Comparison of ENCODE assay signal across 9 mouse cellular contexts in genomic region chr5:115529742-115530446, GRCm38 (mm10). TPM values are rescaled to one million over a fixed set of nuclear protein-coding genes. Genes with fewer than 3 reads are reported as not detected.
DNase-seq lines count a peak whose midpoint lies in the region; ATAC-seq and TF ChIP-seq lines count a peak whose summit lies in the region.
"Had no signal": no experiment of that assay in that cellular context is flagged by ENCODE, and none has a peak within 500 bp of the region (broad histone marks: within the 10 kb centered on the region; RNA-seq: fewer than 3 reads in every experiment).

No protein-coding gene starts in this region.

- in situ Hi-C loops in CH12.LX (cut with MboI; ENCODE audit: low pct_ligation_motif_present, low pct_unique_long_range_greater_than_20kb, low sequenced_read_pairs): no loop called here

- peak overlapping the region; percentile 66 for H3K27ac ChIP-seq in forebrain, embryonic 10.5 days
- no peak overlapping the region for H3K27ac ChIP-seq in forebrain, embryonic 16.5 days (ENCODE audit: low read length)
- no peak overlapping the region for H3K27ac ChIP-seq in CH12.LX (ENCODE audit: insufficient read depth, low read depth)
- peak overlapping the region; percentile 85 for H3K27ac ChIP-seq in heart, embryonic 12.5 days (ENCODE audit: poor library complexity, severe bottlenecking)
- peak overlapping the region; percentile 21; the same call in 1 of the 2 replicates for H3K27ac ChIP-seq in liver, embryonic 14.5 days

- H3K9me3 ChIP-seq in forebrain, embryonic 10.5 days: no peaks in the 10 kb centered on the region
- H3K9me3 ChIP-seq in forebrain, embryonic 16.5 days (ENCODE audit: control insufficient read depth, low read length): no peaks in the 10 kb centered on the region
- H3K9me3 ChIP-seq in CH12.LX (replicated peaks; ENCODE audit: low read length): no peaks in the 10 kb centered on the region
- no peaks in the 10 kb centered on the region for H3K9me3 ChIP-seq in heart, embryonic 12.5 days (replicated peaks)
- H3K9me3 ChIP-seq in liver, embryonic 14.5 days (ENCODE audit: control insufficient read depth, low read length): no peaks in the 10 kb centered on the region

- no peaks in the 10 kb centered on the region for H3K79me2 ChIP-seq in CH12.LX (replicated peaks; ENCODE audit: control insufficient read depth, extremely low read depth, insufficient read depth, poor library complexity, severe bottlenecking)

- TF ChIP-seq CTCF in CH12.LX (conservative IDR thresholded peaks at IDR 0.05 in 1 of 2, IDR thresholded peaks at IDR 0.05 in 1 of 2; ENCODE audit: low read depth in 2 of 2, low read length in 2 of 2): no peak
- no peak for TF ChIP-seq CTCF in liver, embryonic 14.5 days (IDR thresholded peaks at IDR 0.05; ENCODE audit: low read depth)

- TF ChIP-seq POLR2A in CH12.LX (IDR thresholded peaks at IDR 0.05; ENCODE audit: low read depth, low read length): no peak

- peaks cover 87% of the 10 kb centered on the region for H3K4me1 ChIP-seq in forebrain, embryonic 10.5 days
- peaks cover 27% of the 10 kb centered on the region for H3K4me1 ChIP-seq in forebrain, embryonic 16.5 days (replicated peaks; ENCODE audit: control insufficient read depth, insufficient read depth, low read length)
- H3K4me1 ChIP-seq in CH12.LX (ENCODE audit: control insufficient read depth in 1 of 2, insufficient read depth in 2 of 2): peaks cover 41 to 75% of the 10 kb centered on the region in 2 experiments
- peaks cover 82% of the 10 kb centered on the region for H3K4me1 ChIP-seq in heart, embryonic 12.5 days (replicated peaks)
- H3K4me1 ChIP-seq in liver, embryonic 14.5 days (replicated peaks; ENCODE audit: control insufficient read depth in 2 of 2, insufficient read depth in 2 of 2, low read length in 1 of 2): peaks cover 31 to 51% of the 10 kb centered on the region in 2 experiments

- no peak overlapping the region for H3K4me3 ChIP-seq in forebrain, embryonic 10.5 days
- H3K4me3 ChIP-seq in forebrain, embryonic 16.5 days (replicated peaks; ENCODE audit: low read length): no peak overlapping the region
- H3K4me3 ChIP-seq in CH12.LX (replicated peaks in 1 of 3; ENCODE audit: low read depth in 2 of 3, low read length in 2 of 3, poor library complexity in 1 of 3): no peak overlapping the region
- H3K4me3 ChIP-seq in heart, embryonic 12.5 days: no peak overlapping the region
- no peak overlapping the region for H3K4me3 ChIP-seq in liver, embryonic 14.5 days (ENCODE audit: insufficient read depth in 1 of 2, low read depth in 2 of 2, low read length in 2 of 2)
- H3K4me3 ChIP-seq: erythroblast, embryonic 14.5 days had no signal

- H3K36me3 ChIP-seq in forebrain, embryonic 10.5 days (replicated peaks): 0 out of 2 replicates have a peak, but pooled peaks cover 5% of the 10 kb centered on the region
- no peaks in the 10 kb centered on the region for H3K36me3 ChIP-seq in forebrain, embryonic 16.5 days (ENCODE audit: control insufficient read depth, insufficient read depth)
- H3K36me3 ChIP-seq in CH12.LX (replicated peaks in 1 of 2; ENCODE audit: control insufficient read depth in 1 of 2, insufficient read depth in 1 of 2, low read length in 1 of 2): peaks cover 0 to 40% of the 10 kb centered on the region in 2 experiments
- 0 out of 2 replicates have a peak, but pooled peaks cover 3% of the 10 kb centered on the region for H3K36me3 ChIP-seq in heart, embryonic 12.5 days
- H3K36me3 ChIP-seq in liver, embryonic 14.5 days (replicated peaks; ENCODE audit: control insufficient read depth, insufficient read depth, low read depth): no peaks in the 10 kb centered on the region

- no peak for TF ChIP-seq RAD21 in CH12.LX (IDR thresholded peaks at IDR 0.05; ENCODE audit: low read depth, low read length)

- no peak for TF ChIP-seq EP300 in CH12.LX (IDR thresholded peaks at IDR 0.05; ENCODE audit: low read length)
- no peak for TF ChIP-seq EP300 in liver, embryonic 14.5 days (IDR thresholded peaks at IDR 0.05; ENCODE audit: low read depth)

- H3K4me2 ChIP-seq in forebrain, embryonic 16.5 days (ENCODE audit: low read length): no peak overlapping the region
- H3K4me2 ChIP-seq in CH12.LX (ENCODE audit: insufficient read depth, low read depth, poor library complexity, severe bottlenecking): 0 out of 2 replicates have a peak overlapping the region, but pooled peaks have one; percentile 2
- peak overlapping the region; percentile 38; the same call in 1 of the 2 replicates for H3K4me2 ChIP-seq in heart, embryonic 12.5 days
- H3K4me2 ChIP-seq in liver, embryonic 14.5 days (ENCODE audit: low read depth): peak overlapping the region; percentile 20

- no peak overlapping the region for H3K9ac ChIP-seq in forebrain, embryonic 16.5 days (replicated peaks; ENCODE audit: low read depth, low read length)
- H3K9ac ChIP-seq in CH12.LX (ENCODE audit: insufficient read depth, low read depth): no peak overlapping the region
- H3K9ac ChIP-seq in heart, embryonic 12.5 days: peak overlapping the region; percentile 4
- no peak overlapping the region for H3K9ac ChIP-seq in liver, embryonic 14.5 days (replicated peaks)

- 0 out of 2 replicates have a peak, but pooled peaks cover 6% of the 10 kb centered on the region for H3K27me3 ChIP-seq in forebrain, embryonic 10.5 days (ENCODE audit: poor library complexity, severe bottlenecking)
- no peaks in the 10 kb centered on the region for H3K27me3 ChIP-seq in forebrain, embryonic 16.5 days (replicated peaks; ENCODE audit: control insufficient read depth, insufficient read depth, low read length)
- no peaks in the 10 kb centered on the region for H3K27me3 ChIP-seq in CH12.LX (replicated peaks)
- H3K27me3 ChIP-seq in heart, embryonic 12.5 days (replicated peaks): no peaks in the 10 kb centered on the region
- no peaks in the 10 kb centered on the region for H3K27me3 ChIP-seq in liver, embryonic 14.5 days (ENCODE audit: control insufficient read depth, insufficient read depth, low read length)

- dilution Hi-C loops in CH12.LX (cut with MboI; ENCODE audit: extremely low pct_ligation_motif_present, extremely low pct_unique_long_range_greater_than_20kb, low sequenced_read_pairs): no loop called here

- ATAC-seq in forebrain, embryonic 16.5 days: no peak
- no peak for ATAC-seq in heart, embryonic 12.5 days (ENCODE audit: insufficient number of reproducible peaks, low FRiP score)
- no peak for ATAC-seq in liver, embryonic 14.5 days (ENCODE audit: insufficient read depth)

- DNase-seq in forebrain, embryonic 10.5 days (ENCODE audit: extremely low spot score, low spot score): no peak
- DNase-seq in CH12.LX (ENCODE audit: extremely low read depth): no peak
- no peak for DNase-seq in liver, embryonic 14.5 days (ENCODE audit: low read depth in 3 of 3, low spot score in 3 of 3)
- DNase-seq in thymus, postnatal 4 days: peak; percentile 61
- DNase-seq in spleen, adult 18-20 months: no peak
- DNase-seq in right cerebral cortex, adult 2 months (ENCODE audit: low spot score in 2 of 2): no peak

- 74% methylated on average over 7 of the region's 7 CpGs for WGBS in forebrain, embryonic 10.5 days
- 70% methylated on average over 7 of the region's 7 CpGs for WGBS in forebrain, embryonic 16.5 days
- WGBS in heart, embryonic 12.5 days: 42% methylated on average over 7 of the region's 7 CpGs
- 38% methylated on average over 7 of the region's 7 CpGs for WGBS in liver, embryonic 14.5 days (ENCODE audit: insufficient replicate concordance)

TF ChIP-seq in CH12.LX, 34 proteins besides CTCF, POLR2A, EP300 and RAD21 (continues in another document):
- no peak for TF ChIP-seq MEF2A (IDR thresholded peaks at IDR 0.05; ENCODE audit: borderline replicate concordance, low read depth, low read length)

RNA-seq across cellular contexts. Expression of gene Pxn, which starts 23.4 kb away (rescaled TPM):
- 34.3 and 35.8 TPM in 2 replicates for polyA plus RNA-seq in forebrain, embryonic 10.5 days (2016; fragmentation: Nextera tagmentation; extraction: Ambion mirVana)
- polyA plus RNA-seq in forebrain, embryonic 16.5 days (2015; fragmentation: Nextera tagmentation; extraction: Ambion mirVana): 20.6 and 22.5 TPM in 2 replicates
- 21.1 and 22.6 TPM in 2 replicates for total RNA-seq in CH12.LX (2012; rRNA removed)
- total RNA-seq in CH12.LX (2014; rRNA removed): 13.9 and 17.0 TPM in 2 replicates
- polyA plus RNA-seq in CH12.LX (2012; ENCODE audit: insufficient read length, low read depth): 30.0 and 43.4 TPM in 2 replicates
- 41.1 and 41.7 TPM in 2 replicates for polyA plus RNA-seq in heart, embryonic 12.5 days (2016; fragmentation: Nextera tagmentation; extraction: Ambion mirVana)
- 12.9 and 13.7 TPM in 2 replicates for polyA plus RNA-seq in liver, embryonic 14.5 days (2012; rRNA removed)
- 4.8 and 5.6 TPM in 2 replicates for polyA plus RNA-seq in liver, embryonic 14.5 days (2014; fragmentation: Nextera tagmentation; extraction: Ambion mirVana)

RNA-seq across cellular contexts. Expression of gene Rplp0, which starts 29.4 kb away (rescaled TPM):
- polyA plus RNA-seq in forebrain, embryonic 10.5 days (2016; fragmentation: Nextera tagmentation; extraction: Ambion mirVana): 1,454 and 1,463 TPM in 2 replicates
- 944 and 986 TPM in 2 replicates for polyA plus RNA-seq in forebrain, embryonic 16.5 days (2015; fragmentation: Nextera tagmentation; extraction: Ambion mirVana)
- total RNA-seq in CH12.LX (2012; rRNA removed) (5,037 and 5,581 TPM in 2 replicates), CH12.LX (2014; rRNA removed) (5,841 and 6,606 TPM in 2 replicates)
- 4,313 and 4,800 TPM in 2 replicates for polyA plus RNA-seq in CH12.LX (2012; ENCODE audit: insufficient read length, low read depth)
- 949 and 971 TPM in 2 replicates for polyA plus RNA-seq in heart, embryonic 12.5 days (2016; fragmentation: Nextera tagmentation; extraction: Ambion mirVana)
- 1,933 and 2,132 TPM in 2 replicates for polyA plus RNA-seq in liver, embryonic 14.5 days (2012; rRNA removed)
- polyA plus RNA-seq in liver, embryonic 14.5 days (2014; fragmentation: Nextera tagmentation; extraction: Ambion mirVana): 1,503 and 1,567 TPM in 2 replicates

RNA-seq across cellular contexts. Expression of gene Gcn1l1, which starts 35.2 kb away (rescaled TPM):
- polyA plus RNA-seq in forebrain, embryonic 10.5 days (2016; fragmentation: Nextera tagmentation; extraction: Ambion mirVana): 64.9 and 66.1 TPM in 2 replicates
- polyA plus RNA-seq in forebrain, embryonic 16.5 days (2015; fragmentation: Nextera tagmentation; extraction: Ambion mirVana): 44.7 and 53.6 TPM in 2 replicates
- 81.9 and 88.7 TPM in 2 replicates for total RNA-seq in CH12.LX (2012; rRNA removed)
- total RNA-seq in CH12.LX (2014; rRNA removed): 17.7 and 18.2 TPM in 2 replicates
- polyA plus RNA-seq in CH12.LX (2012; ENCODE audit: insufficient read length, low read depth): 53.6 and 62.9 TPM in 2 replicates
- 43.1 and 47.0 TPM in 2 replicates for polyA plus RNA-seq in heart, embryonic 12.5 days (2016; fragmentation: Nextera tagmentation; extraction: Ambion mirVana)
- 11.4 and 11.8 TPM in 2 replicates for polyA plus RNA-seq in liver, embryonic 14.5 days (2012; rRNA removed)
- polyA plus RNA-seq in liver, embryonic 14.5 days (2014; fragmentation: Nextera tagmentation; extraction: Ambion mirVana): 14.4 and 14.8 TPM in 2 replicates

RNA-seq across cellular contexts. Expression of gene Sirt4, which starts 45.4 kb away (rescaled TPM):
- 13.1 and 13.9 TPM in 2 replicates for polyA plus RNA-seq in forebrain, embryonic 10.5 days (2016; fragmentation: Nextera tagmentation; extraction: Ambion mirVana)
- 32.7 and 37.6 TPM in 2 replicates for polyA plus RNA-seq in forebrain, embryonic 16.5 days (2015; fragmentation: Nextera tagmentation; extraction: Ambion mirVana)
- total RNA-seq in CH12.LX (2012; rRNA removed) (16.7 and 18.0 TPM in 2 replicates), CH12.LX (2014; rRNA removed) (8.2 and 10.0 TPM in 2 replicates)
- polyA plus RNA-seq in CH12.LX (2012; ENCODE audit: insufficient read length, low read depth): 13.3 and 15.3 TPM in 2 replicates
- 14.7 and 18.0 TPM in 2 replicates for polyA plus RNA-seq in heart, embryonic 12.5 days (2016; fragmentation: Nextera tagmentation; extraction: Ambion mirVana)
- polyA plus RNA-seq in liver, embryonic 14.5 days (2012; rRNA removed): 8.4 and 9.4 TPM in 2 replicates
- 2.8 and 3.9 TPM in 2 replicates for polyA plus RNA-seq in liver, embryonic 14.5 days (2014; fragmentation: Nextera tagmentation; extraction: Ambion mirVana)

Comparison
In these comparisons a context has a peak if more than half of its experiments do, and no peak if none do; other contexts are left out.
1. H3K27ac ChIP-seq: peak in forebrain, embryonic 10.5 days (single experiment), heart, embryonic 12.5 days (single experiment) and liver, embryonic 14.5 days (single experiment); none in forebrain, embryonic 16.5 days (single experiment) and CH12.LX (single experiment).